Mouse (Mus musculus): Measurements from ENCODE around the gene Gp9. TPM values are rescaled to one million over a fixed set of nuclear protein-coding genes. Genes with fewer than 3 reads are reported as not detected.

Gene Gp9
- total and polyA plus RNA-seq, 2 experiments from 2014 or later = not detected

- DNase-seq (ENCODE audit: low spot score) (no peak), ATAC-seq (ENCODE audit: low FRiP score) (no peak)
- WGBS = 64% methylated on average over 6 of the region's 6 CpGs
- H3K4me1 ChIP-seq (ENCODE audit: insufficient read depth, low read length) = no peaks in the 10 kb centered on the region
- no peaks in the 10 kb centered on the region for H3K36me3 ChIP-seq (ENCODE audit: insufficient read depth, low read length)
- H3K4me3 ChIP-seq (ENCODE audit: low read depth, low read length) = no peak overlapping the region
- H3K9me3 ChIP-seq (ENCODE audit: low read length) = no peaks in the 10 kb centered on the region
- H3K9ac ChIP-seq (replicated peaks; ENCODE audit: low read length, poor library complexity, severe bottlenecking) = no peak overlapping the region
- H3K4me2 ChIP-seq (ENCODE audit: low read depth, low read length, poor library complexity, severe bottlenecking) = no peak overlapping the region
- H3K27ac ChIP-seq (ENCODE audit: low read depth, low read length) = no peak overlapping the region
- TF ChIP-seq CTCF (IDR thresholded peaks at IDR 0.05) = no peak
- no peaks in the 10 kb centered on the region; the same call in 1 of the 2 replicates for H3K27me3 ChIP-seq (ENCODE audit: insufficient read depth, low read length)
These were observed 38.0 kb upstream of the Gp9 start for GRCm38 (mm10) chr6:87739898-87740297.

- Histone ChIP-seq H3K4me1 (ENCODE audit: insufficient read depth, low read length) (no peaks in the 10 kb centered on the region), H3K9ac (replicated peaks; ENCODE audit: low read length, poor library complexity, severe bottlenecking) (no peak overlapping the region), H3K27me3 (ENCODE audit: insufficient read depth, low read length) (no peaks in the 10 kb centered on the region), H3K4me3 (ENCODE audit: low read depth, low read length) (no peak overlapping the region), H3K36me3 (ENCODE audit: insufficient read depth, low read length) (no peaks in the 10 kb centered on the region), H3K4me2 (ENCODE audit: low read depth, low read length, poor library complexity, severe bottlenecking) (no peak overlapping the region), H3K27ac (ENCODE audit: low read depth, low read length) (no peak overlapping the region), H3K9me3 (ENCODE audit: low read length) (no peaks in the 10 kb centered on the region)
- no peak for TF ChIP-seq CTCF (IDR thresholded peaks at IDR 0.05)
- ATAC-seq (ENCODE audit: low FRiP score) (no peak), DNase-seq (ENCODE audit: low spot score) (no peak)
These were observed 37.4 kb upstream of the Gp9 start for GRCm38 (mm10) chr6:87740496-87740895.

- DNase-seq (ENCODE audit: low spot score) (no peak), ATAC-seq (ENCODE audit: low FRiP score) (no peak)
- H3K27ac ChIP-seq (ENCODE audit: low read depth, low read length) = no peak overlapping the region
- H3K4me1 ChIP-seq (ENCODE audit: insufficient read depth, low read length) = no peaks in the 10 kb centered on the region
- TF ChIP-seq CTCF (IDR thresholded peaks at IDR 0.05) = no peak
- 91% methylated on average over 8 of the region's 8 CpGs for WGBS
- no peak overlapping the region for H3K4me2 ChIP-seq (ENCODE audit: low read depth, low read length, poor library complexity, severe bottlenecking)
- H3K4me3 ChIP-seq (ENCODE audit: low read depth, low read length) = no peak overlapping the region
- no peaks in the 10 kb centered on the region for H3K36me3 ChIP-seq (ENCODE audit: insufficient read depth, low read length)
- no peak overlapping the region for H3K9ac ChIP-seq (replicated peaks; ENCODE audit: low read length, poor library complexity, severe bottlenecking)
- H3K9me3 ChIP-seq (ENCODE audit: low read length) = no peaks in the 10 kb centered on the region
- no peaks in the 10 kb centered on the region for H3K27me3 ChIP-seq (ENCODE audit: insufficient read depth, low read length)
These were observed 35.9 kb upstream of the Gp9 start for GRCm38 (mm10) chr6:87741978-87742377.

DNA sequence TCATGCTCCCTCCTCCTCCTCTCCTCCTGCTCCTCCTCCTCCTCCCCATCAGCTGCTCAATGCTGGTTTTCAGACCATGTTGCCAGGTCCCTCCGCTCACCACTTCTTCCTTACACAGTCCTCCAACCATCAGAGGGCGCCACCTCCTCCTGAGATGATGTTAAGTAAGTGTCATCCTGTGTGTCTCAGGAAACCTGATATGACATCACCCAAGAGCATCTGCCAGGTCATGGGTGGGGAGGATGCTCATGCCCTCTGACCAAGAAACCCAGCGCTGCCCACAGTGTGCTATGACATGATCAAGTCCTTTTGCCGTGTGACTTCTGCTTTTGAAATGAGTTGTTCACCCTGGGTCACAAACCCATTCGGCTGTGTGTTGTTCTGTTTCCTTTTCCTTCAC, 35.1 kb upstream of the Gp9 start:
- Histone ChIP-seq H3K27me3 (ENCODE audit: insufficient read depth, low read length) (no peaks in the 10 kb centered on the region), H3K9ac (replicated peaks; ENCODE audit: low read length, poor library complexity, severe bottlenecking) (no peak overlapping the region), H3K36me3 (ENCODE audit: insufficient read depth, low read length) (no peaks in the 10 kb centered on the region), H3K4me1 (ENCODE audit: insufficient read depth, low read length) (no peaks in the 10 kb centered on the region), H3K9me3 (ENCODE audit: low read length) (no peaks in the 10 kb centered on the region), H3K4me2 (ENCODE audit: low read depth, low read length, poor library complexity, severe bottlenecking) (no peak overlapping the region), H3K4me3 (ENCODE audit: low read depth, low read length) (no peak overlapping the region), H3K27ac (ENCODE audit: low read depth, low read length) (no peak overlapping the region)
- TF ChIP-seq CTCF (IDR thresholded peaks at IDR 0.05) = peak; percentile 53
- ATAC-seq (ENCODE audit: low FRiP score) = no peak
- WGBS = 84% methylated on average over 5 of the region's 5 CpGs
- peak; percentile 30 for DNase-seq (ENCODE audit: low spot score)

- no peaks in the 10 kb centered on the region for H3K27me3 ChIP-seq (ENCODE audit: insufficient read depth, low read length)
- ATAC-seq (ENCODE audit: low FRiP score) (no peak), DNase-seq (ENCODE audit: low spot score) (no peak)
- H3K4me3 ChIP-seq (ENCODE audit: low read depth, low read length) = no peak overlapping the region
- 59% methylated on average over 5 of the region's 5 CpGs for WGBS
- no peak for TF ChIP-seq CTCF (IDR thresholded peaks at IDR 0.05)
- H3K9ac ChIP-seq (replicated peaks; ENCODE audit: low read length, poor library complexity, severe bottlenecking) = no peak overlapping the region
- no peaks in the 10 kb centered on the region for H3K9me3 ChIP-seq (ENCODE audit: low read length)
- H3K4me1 ChIP-seq (ENCODE audit: insufficient read depth, low read length) = no peaks in the 10 kb centered on the region
- H3K4me2 ChIP-seq (ENCODE audit: low read depth, low read length, poor library complexity, severe bottlenecking) = no peak overlapping the region
- no peaks in the 10 kb centered on the region for H3K36me3 ChIP-seq (ENCODE audit: insufficient read depth, low read length)
- no peak overlapping the region for H3K27ac ChIP-seq (ENCODE audit: low read depth, low read length)
These were observed 34.6 kb upstream of the Gp9 start for GRCm38 (mm10) chr6:87743281-87743680.

- Histone ChIP-seq H3K36me3 (ENCODE audit: insufficient read depth, low read length) (no peaks in the 10 kb centered on the region), H3K4me1 (ENCODE audit: insufficient read depth, low read length) (no peaks in the 10 kb centered on the region), H3K9me3 (ENCODE audit: low read length) (no peaks in the 10 kb centered on the region), H3K27me3 (ENCODE audit: insufficient read depth, low read length) (no peaks in the 10 kb centered on the region), H3K9ac (replicated peaks; ENCODE audit: low read length, poor library complexity, severe bottlenecking) (no peak overlapping the region), H3K27ac (ENCODE audit: low read depth, low read length) (no peak overlapping the region), H3K4me3 (ENCODE audit: low read depth, low read length) (no peak overlapping the region), H3K4me2 (ENCODE audit: low read depth, low read length, poor library complexity, severe bottlenecking) (no peak overlapping the region)
- no peak for TF ChIP-seq CTCF (IDR thresholded peaks at IDR 0.05)
- ATAC-seq (ENCODE audit: low FRiP score) (no peak), DNase-seq (ENCODE audit: low spot score) (no peak)
- 89% methylated on average over 3 of the region's 3 CpGs for WGBS
These were observed 33.2 kb upstream of the Gp9 start for GRCm38 (mm10) chr6:87744632-87745031.

Measured in midbrain, postnatal 0 days (tissue).